Mouse (Mus musculus) stomach, embryonic 15.5 days (tissue): ENCODE data around the gene Dyrk2. TPM values are rescaled to one million over a fixed set of nuclear protein-coding genes. Genes with fewer than 3 reads are reported as not detected.
A peak's percentile ranks its signal among the peaks of the same experiment; 100 is the strongest.

Source experiments
- ATAC-seq: fragments of 200-750 bp; cut with Nextera tagmentation; 2 replicates; pipeline ENCODE4 v1.8.0; 2017; ENCODE audit warnings: low read depth, moderate number of reproducible peaks, moderate TSS enrichment; ENCODE audit not compliant: insufficient read depth, low FRiP score
- H3K27ac ChIP-seq: fragments of 300-500 bp; sonication (generic); 2 replicates; pipeline ENCODE4 v1.5.1; 2015; ENCODE audit warnings: mild to moderate bottlenecking, inconsistent platforms
- H3K27me3 ChIP-seq: fragments of 300-500 bp; sonication (generic); replicated peaks from 2 replicates; pipeline ENCODE4 v1.6.1; 2015; ENCODE audit warnings: inconsistent platforms
- H3K36me3 ChIP-seq: fragments of 300-500 bp; sonication (generic); 2 replicates; pipeline ENCODE4 v1.6.1; 2015; ENCODE audit warnings: inconsistent platforms
- H3K4me1 ChIP-seq: fragments of 300-500 bp; sonication (generic); 2 replicates; pipeline ENCODE4 v1.6.1; 2015; ENCODE audit warnings: inconsistent platforms
- H3K4me2 ChIP-seq: fragments of 300-500 bp; sonication (generic); 2 replicates; pipeline ENCODE4 v1.6.1; 2015; ENCODE audit warnings: mild to moderate bottlenecking, inconsistent platforms
- H3K4me3 ChIP-seq: fragments of 300-500 bp; sonication (generic); replicated peaks from 2 replicates; pipeline ENCODE4 v1.5.1; 2015; ENCODE audit warnings: inconsistent platforms
- H3K9ac ChIP-seq: fragments of 300-500 bp; sonication (generic); 2 replicates; pipeline ENCODE4 v1.6.1; 2015; ENCODE audit warnings: inconsistent platforms
- H3K9me3 ChIP-seq: fragments of 300-500 bp; sonication (generic); 2 replicates; pipeline ENCODE4 v1.6.1; 2016; ENCODE audit warnings: inconsistent platforms
- WGBS: fragments of 180-500 bp; shearing (Covaris S2); methylation state at CpG from one replicate; pipeline ENCODE4 v1.1.7; 2015; 5-methylcytosine and 5-hydroxymethylcytosine counted together
- polyA plus RNA-seq: library from polyadenylated mRNA; unstranded; fragments of >200 nt; fragmentation: Nextera tagmentation; extraction: Ambion mirVana; gene quantifications from 2 replicates; pipeline ENCODE4 v1.2.1, GENCODE M21; 2015

The Dyrk2 gene
- polyA plus RNA-seq, 1 experiment from 2014 or later, result 9.7 TPM

- Histone ChIP-seq H3K27me3 (no peaks in the 10 kb centered on the region), H3K27ac (no peak overlapping the region), H3K9ac (no peak overlapping the region), H3K4me3 (no peak overlapping the region), H3K4me2 (no peak overlapping the region), H3K9me3 (no peaks in the 10 kb centered on the region), H3K36me3 (no peaks in the 10 kb centered on the region), H3K4me1 (peaks cover 4% of the 10 kb centered on the region; the same call in 1 of the 2 replicates)
- 37% methylated on average over 8 of the region's 8 CpGs for WGBS
- no peak for ATAC-seq
Observed at GRCm38 (mm10) chr10:118837636-118838035, 32.4 kb downstream of the Dyrk2 start.

- no peak overlapping the region for H3K4me3 ChIP-seq
- no peak for ATAC-seq
- 68% methylated on average over 8 of the region's 8 CpGs for WGBS
- H3K27me3 ChIP-seq, result no peaks in the 10 kb centered on the region
- no peak overlapping the region for H3K9ac ChIP-seq
- no peak overlapping the region for H3K4me2 ChIP-seq
- no peak overlapping the region for H3K27ac ChIP-seq
- no peaks in the 10 kb centered on the region for H3K36me3 ChIP-seq
- H3K4me1 ChIP-seq, result no peaks in the 10 kb centered on the region
- H3K9me3 ChIP-seq, result no peaks in the 10 kb centered on the region
Observed at GRCm38 (mm10) chr10:118831190-118831589, 38.8 kb downstream of the Dyrk2 start.

GRCm38 (mm10) chr10:118829641-118830040 lies 40.4 kb downstream of the Dyrk2 start:
- Histone ChIP-seq H3K9me3 (no peaks in the 10 kb centered on the region), H3K4me1 (no peaks in the 10 kb centered on the region), H3K27ac (no peak overlapping the region), H3K4me2 (no peak overlapping the region), H3K27me3 (no peaks in the 10 kb centered on the region), H3K36me3 (no peaks in the 10 kb centered on the region), H3K9ac (no peak overlapping the region), H3K4me3 (no peak overlapping the region)
- whole genome bisulfite sequencing, result 83% methylated on average over 2 of the region's 2 CpGs
- ATAC-seq, result no peak

- Histone ChIP-seq H3K4me1 (no peaks in the 10 kb centered on the region), H3K4me3 (no peak overlapping the region), H3K9me3 (no peaks in the 10 kb centered on the region), H3K4me2 (no peak overlapping the region), H3K27me3 (no peaks in the 10 kb centered on the region), H3K9ac (no peak overlapping the region), H3K36me3 (no peaks in the 10 kb centered on the region), H3K27ac (no peak overlapping the region)
- WGBS, result 90% methylated on average over 7 of the region's 7 CpGs
- ATAC-seq, result no peak
Observed at GRCm38 (mm10) chr10:118827116-118827515, 42.9 kb downstream of the Dyrk2 start.

- Histone ChIP-seq H3K9me3 (no peaks in the 10 kb centered on the region), H3K4me3 (no peak overlapping the region), H3K4me1 (peaks cover 4% of the 10 kb centered on the region; the same call in 1 of the 2 replicates), H3K4me2 (no peak overlapping the region), H3K9ac (no peak overlapping the region), H3K36me3 (no peaks in the 10 kb centered on the region), H3K27ac (no peak overlapping the region), H3K27me3 (no peaks in the 10 kb centered on the region)
- WGBS, result 82% methylated on average over 8 of the region's 8 CpGs
- no peak for ATAC-seq
Observed at GRCm38 (mm10) chr10:118824830-118825229, 45.2 kb downstream of the Dyrk2 start.

- WGBS, result 29% methylated on average over 7 of the region's 7 CpGs
- peak; percentile 78; the same call in 1 of the 2 replicates for ATAC-seq
- Histone ChIP-seq H3K27me3 (no peaks in the 10 kb centered on the region), H3K4me2 (peak overlapping the region; percentile 19; the same call in 1 of the 2 replicates), H3K36me3 (no peaks in the 10 kb centered on the region), H3K9me3 (no peaks in the 10 kb centered on the region), H3K4me1 (peaks cover 4% of the 10 kb centered on the region; the same call in 1 of the 2 replicates), H3K27ac (peak overlapping the region; percentile 48; the same call in 1 of the 2 replicates), H3K4me3 (no peak overlapping the region), H3K9ac (no peak overlapping the region)
Observed at GRCm38 (mm10) chr10:118820901-118821300, 49.1 kb downstream of the Dyrk2 start.

- Histone ChIP-seq H3K4me2 (no peak overlapping the region), H3K27me3 (no peaks in the 10 kb centered on the region), H3K36me3 (no peaks in the 10 kb centered on the region), H3K4me3 (no peak overlapping the region), H3K4me1 (peaks cover 4% of the 10 kb centered on the region; the same call in 1 of the 2 replicates), H3K27ac (no peak overlapping the region), H3K9ac (no peak overlapping the region), H3K9me3 (no peaks in the 10 kb centered on the region)
- 76% methylated on average over 4 of the region's 4 CpGs for WGBS
- no peak for ATAC-seq
Observed at GRCm38 (mm10) chr10:118819846-118820245, 50.2 kb downstream of the Dyrk2 start.

- no peak for ATAC-seq
- Histone ChIP-seq H3K4me1 (peaks cover 6% of the 10 kb centered on the region), H3K4me3 (no peak overlapping the region), H3K4me2 (no peak overlapping the region), H3K27me3 (no peaks in the 10 kb centered on the region), H3K9me3 (no peaks in the 10 kb centered on the region), H3K9ac (no peak overlapping the region), H3K36me3 (no peaks in the 10 kb centered on the region), H3K27ac (no peak overlapping the region)
- WGBS, result 82% methylated on average over 6 of the region's 6 CpGs
Observed at GRCm38 (mm10) chr10:118817089-118817488, 52.9 kb downstream of the Dyrk2 start.

- ATAC-seq, result no peak
- H3K27me3 ChIP-seq, result no peaks in the 10 kb centered on the region
- H3K36me3 ChIP-seq, result no peaks in the 10 kb centered on the region
- H3K27ac ChIP-seq, result no peak overlapping the region; the same call in 1 of the 2 replicates
- peaks cover 9% of the 10 kb centered on the region; the same call in 1 of the 2 replicates for H3K4me1 ChIP-seq
- H3K9ac ChIP-seq, result no peak overlapping the region
- no peaks in the 10 kb centered on the region for H3K9me3 ChIP-seq
- H3K4me3 ChIP-seq, result no peak overlapping the region
- 64% methylated on average over 6 of the region's 6 CpGs for WGBS
- no peak overlapping the region for H3K4me2 ChIP-seq
Observed at GRCm38 (mm10) chr10:118811945-118812344, 58.1 kb downstream of the Dyrk2 start.

- no peaks in the 10 kb centered on the region for H3K9me3 ChIP-seq
- no peak overlapping the region for H3K4me3 ChIP-seq
- no peak for ATAC-seq
- peaks cover 9% of the 10 kb centered on the region; the same call in 1 of the 2 replicates for H3K4me1 ChIP-seq
- no peak overlapping the region for H3K9ac ChIP-seq
- H3K27ac ChIP-seq, result no peak overlapping the region
- H3K27me3 ChIP-seq, result no peaks in the 10 kb centered on the region
- no peaks in the 10 kb centered on the region for H3K36me3 ChIP-seq
- peak overlapping the region; percentile 24 for H3K4me2 ChIP-seq
- WGBS, result 30% methylated on average over 16 of the region's 16 CpGs
Observed at GRCm38 (mm10) chr10:118810908-118811711, 58.9 kb downstream of the Dyrk2 start.
